Comparison of ENCODE assay signal across 12 mouse cellular contexts in the genomic region with DNA sequence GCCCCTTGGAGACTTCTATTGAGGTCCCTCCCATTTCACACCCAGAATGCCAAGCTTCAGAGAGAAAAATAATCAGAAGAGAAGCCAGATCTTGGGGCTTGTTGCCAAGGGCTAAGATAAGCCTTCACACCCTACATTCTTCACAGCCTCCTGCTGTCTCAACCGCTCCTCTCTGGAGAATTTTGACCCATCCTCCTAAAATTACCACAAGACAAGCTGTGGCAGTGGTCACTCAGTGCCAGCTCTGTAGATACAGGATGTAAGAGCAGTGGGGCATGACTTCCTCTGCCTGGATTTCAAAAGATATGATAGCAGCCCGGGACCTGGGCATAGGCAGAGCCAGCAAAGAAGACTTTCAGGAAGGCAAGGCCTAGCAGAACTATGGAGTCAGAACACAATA. TPM values are rescaled to one million over a fixed set of nuclear protein-coding genes. Genes with fewer than 3 reads are reported as not detected.
DNase-seq lines count a peak whose midpoint lies in the region; ATAC-seq lines count a peak whose summit lies in the region.
"Had no signal": no experiment of that assay in that cellular context is flagged by ENCODE, and none has a peak within 500 bp of the region (broad histone marks: within the 10 kb centered on the region; RNA-seq: fewer than 3 reads in every experiment).

No protein-coding gene starts in this region.

- no peaks in the 10 kb centered on the region for H3K36me3 ChIP-seq in kidney, embryonic 14.5 days (ENCODE audit: control insufficient read depth, insufficient read depth, low read length)
- H3K36me3 ChIP-seq: embryonic facial prominence, embryonic 10.5 days; heart, embryonic 15.5 days had no signal

- H3K4me3 ChIP-seq in kidney, embryonic 14.5 days (ENCODE audit: low read length) = no peak overlapping the region
- H3K4me3 ChIP-seq: embryonic facial prominence, embryonic 10.5 days; heart, embryonic 15.5 days; megakaryocyte, embryonic 14.5 days had no signal

- H3K27ac ChIP-seq in kidney, embryonic 14.5 days (ENCODE audit: low read depth, low read length) = no peak overlapping the region
- H3K27ac ChIP-seq: embryonic facial prominence, embryonic 10.5 days; heart, embryonic 15.5 days had no signal

- no peak overlapping the region for H3K9ac ChIP-seq in kidney, embryonic 14.5 days (ENCODE audit: low read depth, low read length)
- H3K9ac ChIP-seq: heart, embryonic 15.5 days had no signal

- H3K9me3 ChIP-seq in kidney, embryonic 14.5 days (ENCODE audit: control insufficient read depth, low read length) = no peaks in the 10 kb centered on the region
- H3K9me3 ChIP-seq: embryonic facial prominence, embryonic 10.5 days; heart, embryonic 15.5 days; megakaryocyte, embryonic 14.5 days had no signal

- 72% methylated on average over 2 of the region's 2 CpGs for WGBS in kidney, embryonic 14.5 days

- no peak for ATAC-seq in kidney, embryonic 14.5 days (ENCODE audit: low FRiP score, low TSS enrichment)
- peak; percentile 80 for ATAC-seq in megakaryocyte-erythroid progenitor cell, adult 5-6 weeks (replicated peaks; ENCODE audit: low FRiP score, low TSS enrichment, poor library complexity, severe bottlenecking)
- no peak for ATAC-seq in activated CD4-positive, CD25-positive, alpha-beta regulatory T cell, adult 4 months

- DNase-seq in adrenal gland, adult 2 months = peak; percentile 1
- DNase-seq in adrenal gland, adult 8-10 months = no peak
- peak; percentile 2 for DNase-seq in kidney, adult 18-20 months
- peak; percentile 10 to 50 for DNase-seq in spleen, postnatal 4 days (ENCODE audit: low spot score in 2 of 2)
- DNase-seq in spleen, adult 12 weeks (ENCODE audit: low spot score) = no peak
- DNase-seq: thymus, postnatal 4 days had no signal

- H3K4me1 ChIP-seq in kidney, embryonic 14.5 days (ENCODE audit: control insufficient read depth, insufficient read depth, low read length) = no peaks in the 10 kb centered on the region
- H3K4me1 ChIP-seq: embryonic facial prominence, embryonic 10.5 days had no signal

- no peak overlapping the region for H3K4me2 ChIP-seq in kidney, embryonic 14.5 days (replicated peaks; ENCODE audit: low read depth, low read length)
- H3K4me2 ChIP-seq: heart, embryonic 15.5 days had no signal

- H3K27me3 ChIP-seq in kidney, embryonic 14.5 days (ENCODE audit: control insufficient read depth, insufficient read depth, low read length) = no peaks in the 10 kb centered on the region
- H3K27me3 ChIP-seq: heart, embryonic 15.5 days; megakaryocyte, embryonic 14.5 days had no signal

RNA-seq across cellular contexts. Expression of a gene that starts 57.6 kb away (rescaled TPM):
- total RNA-seq in adrenal gland, adult 2 months (2021) = 10 to 100 TPM; 18.6 to 45.7 TPM
- polyA plus RNA-seq in adrenal gland, adult 2 months (2012; rRNA removed) = 22.2 and 31.6 TPM in 2 replicates
- total RNA-seq in adrenal gland, adult 8-10 months (2022) = 10 to 100 TPM; 32.8 to 55.5 (median 44.3) TPM
- polyA plus RNA-seq in kidney, embryonic 14.5 days (2014; fragmentation: Nextera tagmentation; extraction: Ambion mirVana) = 14.2 and 19.1 TPM in 2 replicates
- total RNA-seq in megakaryocyte-erythroid progenitor cell, adult 5-6 weeks (2014; fragmentation: Nextera tagmentation) = 43.1 and 47.0 TPM in 2 replicates
- 24.2 and 31.6 TPM in 2 replicates for total RNA-seq in megakaryocyte-erythroid progenitor cell, adult 5-6 weeks (2017)
- polyA plus RNA-seq in activated CD4-positive, CD25-positive, alpha-beta regulatory T cell, adult 4 months (2017; shearing (Covaris generic)) = 10 to 100 TPM; 12.0 to 21.5 TPM

Comparison
In these comparisons a context has a peak if more than half of its experiments do, and no peak if none do; other contexts are left out.
1. DNase-seq: peak in adrenal gland, adult 2 months (single experiment), kidney, adult 18-20 months (single experiment) and spleen, postnatal 4 days (2 of 2); none in adrenal gland, adult 8-10 months (single experiment) and spleen, adult 12 weeks (single experiment).